Mouse (Mus musculus) thymus, postnatal 14 days (tissue): ENCODE data around the gene Lsamp.
"Not testable (repeated sequence)": the region's sequence is repeated elsewhere in the genome, so short reads cannot be mapped to it uniquely, and the experiment has no call there.

Experiments used
- DNase-seq: peaks from one replicate; pipeline ENCODE4 v3.0.0; 2021

The Lsamp gene

DNA sequence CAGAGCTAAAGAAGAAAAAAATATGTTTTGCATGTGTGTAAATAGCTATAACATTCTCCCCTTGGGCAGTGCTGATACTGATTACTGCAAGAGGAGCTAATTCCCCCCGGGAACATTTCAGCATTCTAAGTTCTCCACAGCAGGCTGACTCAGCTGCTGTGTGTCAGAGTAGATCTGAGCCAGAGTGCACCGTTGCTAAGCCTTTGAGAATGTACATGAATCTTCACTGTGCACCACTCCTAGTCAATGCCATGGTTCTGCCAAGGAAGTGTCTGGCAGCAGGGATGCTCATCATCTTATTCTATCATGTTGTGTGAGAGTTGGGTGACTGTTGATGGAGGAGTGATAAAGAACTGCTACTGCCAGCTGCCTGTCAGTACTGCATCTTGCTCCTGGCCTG, 1985.1 kb downstream of the Lsamp start:
- DNase-seq: no peak

DNA sequence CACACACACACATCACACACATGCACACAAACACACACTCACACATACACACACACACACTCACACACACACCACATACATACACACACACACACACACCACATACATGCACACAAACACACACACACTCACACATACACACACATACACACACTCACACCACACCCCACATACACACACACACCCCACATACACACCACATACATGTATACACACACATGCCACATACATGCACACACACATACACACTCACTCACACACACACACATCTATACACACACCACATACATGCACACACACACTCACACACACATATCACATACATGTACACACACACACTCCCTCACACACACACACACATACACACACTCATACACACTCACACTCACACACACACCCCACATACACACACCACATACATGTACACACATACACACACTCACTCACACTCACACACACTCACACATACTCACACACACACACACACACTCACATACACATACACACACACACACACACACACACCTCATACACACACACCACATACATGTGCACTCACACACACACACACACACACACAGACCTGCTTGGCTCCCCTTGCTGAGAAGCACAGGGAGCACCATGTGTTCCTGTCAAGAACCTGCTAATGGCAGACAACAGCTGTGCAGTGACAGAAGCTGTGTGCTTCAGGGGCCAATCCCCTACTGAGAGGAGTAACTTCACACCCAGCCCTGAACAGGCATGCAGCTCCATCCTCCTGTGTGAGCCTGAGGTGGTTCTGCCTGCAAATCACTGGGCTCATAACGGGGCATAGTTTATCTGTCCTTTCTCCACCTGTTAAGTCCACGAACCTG, 1990.9 kb downstream of the Lsamp start:
- no peak for DNase-seq

- no peak for DNase-seq
Measured at GRCm38 (mm10) chr16:41976897-41977296, 1992.7 kb downstream of the Lsamp start.

GRCm38 (mm10) chr16:41996956-41997355, 2012.8 kb downstream of the Lsamp start:
- DNase-seq: no peak

- no peak for DNase-seq
Measured at GRCm38 (mm10) chr16:42002925-42003324, 2018.8 kb downstream of the Lsamp start.

DNA sequence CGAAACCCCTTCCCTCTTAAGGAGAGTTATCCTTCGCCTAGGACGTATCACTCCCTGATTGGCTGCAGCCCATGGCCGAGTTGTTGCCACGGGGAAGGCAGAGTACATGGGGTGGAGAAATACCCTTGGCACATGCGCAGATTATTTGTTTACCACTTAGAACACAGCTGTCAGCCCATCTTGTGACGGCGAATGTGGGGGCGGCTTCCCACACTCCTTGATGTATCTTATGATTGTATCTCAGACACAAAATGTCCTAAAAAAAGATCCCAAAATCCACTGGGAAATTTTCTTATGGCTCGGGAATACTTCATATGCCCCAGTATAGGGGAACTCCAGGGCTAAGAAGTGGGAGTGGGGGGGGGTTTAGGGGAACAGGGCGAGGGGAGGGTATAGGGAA, 2019.3 kb downstream of the Lsamp start:
- DNase-seq: not testable (repeated sequence)

- DNase-seq: no peak
Measured at GRCm38 (mm10) chr16:42004166-42004565, 2020.0 kb downstream of the Lsamp start.

DNA sequence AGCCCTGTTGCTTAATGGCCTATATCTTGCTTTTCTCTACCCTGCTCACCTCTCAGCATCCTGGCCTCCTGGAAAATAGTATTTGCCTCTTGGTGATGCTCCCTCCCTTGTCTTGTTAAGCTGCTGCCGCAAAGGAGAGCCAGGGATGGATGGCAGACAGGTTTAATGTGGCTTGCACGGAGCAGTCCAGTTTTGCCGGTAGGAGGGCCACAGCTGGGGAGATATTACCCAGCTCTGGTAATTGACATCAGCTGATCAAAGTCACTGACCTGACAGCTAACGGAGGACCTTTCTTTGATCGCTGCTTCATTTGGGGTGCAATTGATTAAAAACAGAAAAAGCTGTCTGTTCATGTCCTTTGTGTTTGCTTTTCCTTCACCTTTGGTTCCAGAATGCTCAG, 2030.8 kb downstream of the Lsamp start:
- DNase-seq: no peak

GRCm38 (mm10) chr16:42015443-42015842, 2031.3 kb downstream of the Lsamp start:
- no peak for DNase-seq

GRCm38 (mm10) chr16:42016791-42017643, 2032.9 kb downstream of the Lsamp start:
- DNase-seq: no peak

- DNase-seq: no peak
Measured at GRCm38 (mm10) chr16:42022566-42022965, 2038.4 kb downstream of the Lsamp start.

- no peak for DNase-seq
Measured at GRCm38 (mm10) chr16:42032030-42032429, 2047.9 kb downstream of the Lsamp start.

DNA sequence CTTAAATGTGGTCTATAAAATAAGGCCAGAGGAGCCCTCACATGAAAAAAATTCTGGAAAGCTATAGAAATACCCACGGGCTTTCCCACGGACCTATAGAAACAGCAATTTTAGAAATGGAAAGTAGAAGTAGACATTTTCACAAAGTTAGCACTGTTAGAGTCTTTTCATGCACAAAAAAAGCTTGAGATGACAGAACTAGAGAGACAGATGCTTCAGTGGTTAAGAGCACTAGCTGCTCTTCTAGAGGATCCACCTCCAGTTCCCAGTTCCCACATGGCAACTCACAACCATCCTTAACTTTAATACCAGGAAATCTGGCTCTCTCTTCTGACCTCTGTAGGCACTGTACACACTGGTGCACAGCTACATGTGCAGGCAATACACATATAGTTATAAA, 2049.3 kb downstream of the Lsamp start:
- DNase-seq: no peak

GRCm38 (mm10) chr16:42048138-42048537, 2064.0 kb downstream of the Lsamp start:
- no peak for DNase-seq

DNA sequence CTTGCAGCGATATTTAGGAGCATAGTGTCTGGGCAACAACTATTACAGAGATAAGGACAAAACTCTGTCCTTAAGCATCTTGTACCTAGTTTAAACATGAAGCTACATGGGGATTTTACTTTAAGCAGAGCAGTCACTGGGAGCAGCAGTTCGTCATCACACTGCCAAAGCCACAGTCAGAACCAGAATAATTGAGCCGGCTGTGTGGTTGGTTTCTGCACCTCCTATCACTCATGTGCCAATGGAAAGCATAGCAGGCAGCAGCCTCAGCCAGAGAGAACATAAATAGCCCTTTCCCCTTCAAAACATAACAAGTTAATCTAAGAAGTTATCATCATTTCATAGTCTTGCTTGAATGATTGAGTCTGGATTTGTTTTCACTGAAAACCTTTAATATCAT, 2075.8 kb downstream of the Lsamp start:
- no peak for DNase-seq

DNA sequence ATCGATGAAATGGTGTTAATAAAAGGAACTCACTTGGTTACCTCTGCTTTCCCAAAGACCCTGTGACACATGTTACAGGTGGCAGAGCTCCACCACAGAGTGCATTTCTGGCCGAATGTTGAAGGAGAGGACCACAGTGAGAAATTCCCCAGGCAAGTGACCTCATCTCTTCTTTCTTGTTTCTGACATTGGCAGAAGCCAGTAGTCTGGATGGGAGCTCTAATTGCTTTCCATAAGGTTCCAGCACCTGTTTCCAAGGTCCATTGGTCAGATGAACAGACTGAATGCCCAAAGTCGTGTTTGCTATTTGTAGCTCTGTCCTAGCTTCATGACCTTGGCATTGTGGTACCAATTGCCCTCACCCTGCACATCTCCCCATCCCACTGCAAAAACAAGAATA, 2090.2 kb downstream of the Lsamp start:
- no peak for DNase-seq

- no peak for DNase-seq
Measured at GRCm38 (mm10) chr16:42079573-42079972, 2095.4 kb downstream of the Lsamp start.

- no peak for DNase-seq
Measured at GRCm38 (mm10) chr16:42081611-42082010, 2097.4 kb downstream of the Lsamp start.

DNA sequence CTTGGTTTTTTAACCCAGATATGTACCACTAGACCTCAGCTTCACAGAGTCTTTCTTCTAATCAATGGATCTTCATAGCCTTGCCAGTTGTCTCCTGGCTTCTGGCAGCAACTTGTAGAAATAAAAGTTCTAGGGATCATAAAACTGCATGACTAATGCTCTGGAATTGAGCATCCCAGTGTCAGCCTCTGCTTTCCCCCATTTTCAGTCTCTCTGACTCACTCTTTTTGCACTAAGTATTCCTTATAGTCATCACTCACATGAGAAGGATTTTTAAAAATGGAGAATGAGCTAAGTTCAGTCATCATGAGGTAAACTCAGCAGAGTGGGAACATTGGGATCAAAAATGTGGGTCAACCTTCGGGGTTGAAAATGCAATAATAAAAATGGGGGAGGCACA, 2113.3 kb downstream of the Lsamp start:
- DNase-seq: no peak

GRCm38 (mm10) chr16:42102186-42102585, 2118.0 kb downstream of the Lsamp start:
- DNase-seq: no peak

DNA sequence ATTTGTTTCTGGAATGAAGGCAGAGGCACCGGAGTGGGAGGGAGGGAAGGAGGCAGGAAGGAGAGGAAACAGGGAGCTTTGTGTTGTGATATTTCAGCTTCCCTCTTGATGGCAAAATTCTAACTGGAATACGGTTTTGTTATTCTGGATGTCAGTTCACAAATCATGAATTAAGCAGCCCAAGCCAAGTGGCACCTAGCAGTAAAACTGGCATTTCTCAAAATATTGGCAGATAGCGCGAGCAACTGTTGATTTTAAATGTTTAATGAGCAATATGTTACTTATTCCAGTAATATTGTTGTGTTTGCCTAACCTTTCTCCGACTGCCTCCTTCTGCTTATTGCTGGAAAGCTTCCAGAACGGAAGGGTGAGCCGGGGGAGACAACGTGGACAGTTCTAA, 2118.5 kb downstream of the Lsamp start:
- DNase-seq: no peak

- DNase-seq: no peak
Measured at GRCm38 (mm10) chr16:42112251-42112650, 2128.1 kb downstream of the Lsamp start.

- DNase-seq: no peak
Measured at GRCm38 (mm10) chr16:42113246-42113645, 2129.1 kb downstream of the Lsamp start.

- DNase-seq: no peak
Measured at GRCm38 (mm10) chr16:42121788-42122187, 2137.6 kb downstream of the Lsamp start.
